Mouse (Mus musculus) embryonic facial prominence, embryonic 10.5 days (tissue): ENCODE data around the gene Cwc27. TPM values are rescaled to one million over a fixed set of nuclear protein-coding genes. Genes with fewer than 3 reads are reported as not detected.

Experiments used
- DNase-seq: peaks from one replicate; pipeline ENCODE4 v3.0.0-alpha.2; 2017; ENCODE audit warnings: low spot score
- H3K27ac ChIP-seq: fragments of 300-500 bp; sonication (generic); replicated peaks from 2 replicates; pipeline ENCODE4 v1.5.1; 2016; ENCODE audit warnings: mild to moderate bottlenecking
- H3K27me3 ChIP-seq: fragments of 300-500 bp; sonication (generic); replicated peaks from 2 replicates; pipeline ENCODE4 v1.6.1; 2016; ENCODE audit warnings: low read depth, mild to moderate bottlenecking; ENCODE audit not compliant: poor library complexity, severe bottlenecking
- H3K36me3 ChIP-seq: fragments of 300-500 bp; sonication (generic); replicated peaks from 2 replicates; pipeline ENCODE4 v1.6.1; 2016; ENCODE audit warnings: mild to moderate bottlenecking, moderate library complexity
- H3K4me1 ChIP-seq: fragments of 300-500 bp; sonication (generic); 2 replicates; pipeline ENCODE4 v1.6.1; 2016
- H3K4me3 ChIP-seq: fragments of 300-500 bp; sonication (generic); 2 replicates; pipeline ENCODE4 v1.5.1; 2016; ENCODE audit warnings: mild to moderate bottlenecking, moderate library complexity
- H3K9me3 ChIP-seq: fragments of 300-500 bp; sonication (generic); 2 replicates; pipeline ENCODE4 v1.6.1; 2016; ENCODE audit warnings: mild to moderate bottlenecking
- WGBS: fragments of 180-500 bp; shearing (Covaris S2); methylation state at CpG from one replicate; pipeline ENCODE4 v1.1.7; 2016; 5-methylcytosine and 5-hydroxymethylcytosine counted together
- polyA plus RNA-seq: library from polyadenylated mRNA; unstranded; fragments of >200 nt; fragmentation: Nextera tagmentation; extraction: Ambion mirVana; gene quantifications from 2 replicates; pipeline ENCODE4 v1.2.1, GENCODE M21; 2016

The Cwc27 gene
- polyA plus RNA-seq, 1 experiment from 2014 or later = 33.3 TPM

DNA sequence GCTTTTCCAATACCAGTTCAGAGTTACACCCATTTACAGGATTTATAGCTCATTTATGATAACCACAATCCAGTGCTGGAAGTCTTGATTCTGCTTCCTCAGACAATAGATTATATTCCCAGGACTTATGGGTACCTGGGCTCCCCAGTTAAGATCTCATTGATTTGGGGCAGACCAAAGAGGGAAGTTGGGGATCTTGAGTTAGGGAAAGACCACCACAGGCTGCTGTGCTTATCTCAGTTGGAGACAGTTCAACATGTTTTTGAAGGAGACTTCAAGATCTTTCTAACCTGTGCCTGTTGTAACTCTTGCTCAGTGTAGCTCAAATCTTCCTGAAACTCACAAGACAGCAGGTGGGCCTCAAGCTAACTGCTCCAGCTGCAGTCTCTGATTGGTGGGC is 4.2 kb upstream of the Cwc27 start:
- no peak overlapping the region for H3K27ac ChIP-seq
- H3K27me3 ChIP-seq = no peaks in the 10 kb centered on the region
- peaks cover 12% of the 10 kb centered on the region for H3K36me3 ChIP-seq
- DNase-seq = no peak
- no peak overlapping the region for H3K4me3 ChIP-seq
- peaks cover 23% of the 10 kb centered on the region for H3K4me1 ChIP-seq
- no peaks in the 10 kb centered on the region for H3K9me3 ChIP-seq

DNA sequence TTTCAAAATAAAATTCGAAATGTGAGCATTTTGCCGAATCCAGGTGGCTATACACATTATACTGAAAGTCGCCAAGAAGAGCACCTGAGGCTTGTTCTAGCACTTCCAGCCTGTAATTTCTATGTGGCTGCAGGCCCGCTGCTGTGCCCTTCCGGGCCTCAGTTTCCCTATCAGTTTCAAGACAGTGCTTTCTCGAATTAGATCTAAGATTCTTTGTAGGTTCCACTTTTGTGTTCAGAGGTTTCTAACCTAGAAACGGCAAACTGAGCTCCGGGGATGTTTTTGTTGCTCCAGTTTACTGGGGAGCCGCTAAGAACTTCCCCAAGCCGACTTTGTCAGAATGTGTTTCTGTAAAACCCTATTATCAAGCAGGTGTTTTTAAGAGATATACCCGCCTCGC is 754 bp upstream of the Cwc27 start:
- 57% methylated on average over 12 of the region's 12 CpGs for WGBS

DNA sequence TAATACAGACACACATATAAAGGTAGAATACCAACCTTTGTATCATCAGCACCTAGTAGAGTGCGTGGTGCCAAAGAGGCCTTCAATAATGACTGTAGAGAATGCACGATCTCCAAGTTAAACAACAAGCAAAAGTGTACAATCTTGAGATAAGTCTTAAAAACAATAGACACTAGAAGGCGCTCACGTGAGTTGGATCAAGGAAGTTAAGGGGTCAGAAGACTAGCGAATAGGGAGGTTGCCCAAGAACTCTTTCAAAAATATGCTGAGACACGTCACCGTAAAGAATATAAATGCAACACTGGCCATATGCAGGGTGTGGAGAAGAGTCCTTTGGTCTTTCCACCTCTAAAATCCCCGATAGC is 690 bp downstream of the Cwc27 start:
- H3K36me3 ChIP-seq = peaks cover 6% of the 10 kb centered on the region; the same call in 1 of the 2 replicates

More for the DNA sequence above, 754 bp upstream of the Cwc27 start:
- H3K4me3 ChIP-seq = peak overlapping the region; percentile 72
- H3K4me1 ChIP-seq = peaks cover 25% of the 10 kb centered on the region
- no peaks in the 10 kb centered on the region for H3K9me3 ChIP-seq
- no peaks in the 10 kb centered on the region for H3K27me3 ChIP-seq
- DNase-seq = no peak
- peak overlapping the region; percentile 99 for H3K27ac ChIP-seq
- peaks cover 6% of the 10 kb centered on the region; the same call in 1 of the 2 replicates for H3K36me3 ChIP-seq

GRCm38 (mm10) chr13:104805681-104806080 is 11.3 kb downstream of the Cwc27 start:
- 61% methylated on average over 3 of the region's 3 CpGs for WGBS
- no peak for DNase-seq

More for the DNA sequence above, 690 bp downstream of the Cwc27 start:
- H3K27me3 ChIP-seq = no peaks in the 10 kb centered on the region
- no peak for DNase-seq
- peaks cover 16% of the 10 kb centered on the region for H3K4me1 ChIP-seq
- H3K9me3 ChIP-seq = no peaks in the 10 kb centered on the region
- H3K27ac ChIP-seq = peak overlapping the region; percentile 99
- 10% methylated on average over 8 of the region's 8 CpGs for WGBS
- H3K4me3 ChIP-seq = peak overlapping the region; percentile 72

DNA sequence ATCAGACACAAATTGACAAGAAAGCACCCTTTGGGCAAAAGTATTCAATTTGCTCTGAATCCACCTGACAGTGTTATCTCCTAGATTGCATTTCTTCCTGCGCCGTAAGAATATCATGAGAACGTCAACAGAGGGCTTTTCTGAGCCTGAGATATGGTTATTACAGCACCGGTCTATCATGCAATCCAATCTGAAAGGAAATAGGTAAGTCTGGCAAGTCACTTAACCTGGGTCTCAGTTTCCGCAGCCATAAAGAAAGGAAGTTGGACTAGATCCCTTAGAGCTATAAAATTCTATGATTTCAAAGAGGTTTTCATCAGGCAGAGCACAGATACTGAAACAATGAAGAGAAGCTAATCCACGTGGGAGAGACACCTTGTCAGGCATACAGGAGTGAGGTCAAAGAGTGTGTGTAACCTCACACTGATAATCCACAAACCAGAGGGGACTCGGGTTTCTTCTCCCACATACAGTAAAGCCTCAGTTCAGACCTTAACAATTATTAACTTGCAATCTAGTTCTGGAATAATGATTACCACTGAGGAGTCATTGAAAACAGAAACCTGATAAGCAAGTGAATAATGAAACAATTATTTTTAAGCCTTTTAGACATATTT is 17.3 kb downstream of the Cwc27 start:
- H3K9me3 ChIP-seq = no peaks in the 10 kb centered on the region
- no peak overlapping the region for H3K27ac ChIP-seq
- 88% methylated on average over 7 of the region's 7 CpGs for WGBS
- peaks cover 52% of the 10 kb centered on the region for H3K36me3 ChIP-seq
- no peak for DNase-seq
- H3K4me3 ChIP-seq = no peak overlapping the region
- no peaks in the 10 kb centered on the region for H3K4me1 ChIP-seq
- no peaks in the 10 kb centered on the region for H3K27me3 ChIP-seq

More at GRCm38 (mm10) chr13:104805681-104806080, 11.3 kb downstream of the Cwc27 start:
- peaks cover 46% of the 10 kb centered on the region for H3K36me3 ChIP-seq
- no peaks in the 10 kb centered on the region for H3K4me1 ChIP-seq
- H3K4me3 ChIP-seq = no peak overlapping the region
- no peaks in the 10 kb centered on the region for H3K27me3 ChIP-seq
- no peaks in the 10 kb centered on the region for H3K9me3 ChIP-seq
- no peak overlapping the region for H3K27ac ChIP-seq

- H3K4me3 ChIP-seq = no peak overlapping the region
- no peak overlapping the region for H3K27ac ChIP-seq
- no peaks in the 10 kb centered on the region for H3K9me3 ChIP-seq
- no peak for DNase-seq
- peaks cover 52% of the 10 kb centered on the region for H3K36me3 ChIP-seq
- H3K27me3 ChIP-seq = no peaks in the 10 kb centered on the region
- 93% methylated on average over 8 of the region's 8 CpGs for WGBS
- no peaks in the 10 kb centered on the region for H3K4me1 ChIP-seq
Measured at GRCm38 (mm10) chr13:104799067-104799466, 17.9 kb downstream of the Cwc27 start.

DNA sequence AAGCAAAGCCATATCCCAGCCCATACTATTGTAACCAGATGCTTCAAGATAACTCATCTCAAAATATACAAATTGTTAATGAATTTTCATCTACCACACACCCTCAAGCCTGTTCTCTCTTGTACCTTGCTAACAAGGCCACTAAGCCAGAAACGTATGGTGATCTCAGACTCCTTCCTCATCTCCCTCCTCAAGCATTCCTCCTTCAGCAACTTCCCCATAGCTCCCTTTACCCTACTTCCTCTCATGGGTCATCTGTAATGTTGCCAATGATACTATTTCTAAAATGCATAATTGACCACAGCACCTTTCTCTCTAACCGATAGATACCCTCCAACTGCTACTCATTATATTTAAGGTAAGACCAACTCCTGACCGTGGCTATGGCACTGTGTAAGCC is 22.5 kb downstream of the Cwc27 start:
- no peak overlapping the region for H3K27ac ChIP-seq
- 89% methylated on average over 3 of the region's 3 CpGs for WGBS
- no peaks in the 10 kb centered on the region for H3K4me1 ChIP-seq
- H3K36me3 ChIP-seq = peaks cover 35% of the 10 kb centered on the region
- H3K4me3 ChIP-seq = no peak overlapping the region
- H3K27me3 ChIP-seq = no peaks in the 10 kb centered on the region
- DNase-seq = no peak
- no peaks in the 10 kb centered on the region for H3K9me3 ChIP-seq

DNA sequence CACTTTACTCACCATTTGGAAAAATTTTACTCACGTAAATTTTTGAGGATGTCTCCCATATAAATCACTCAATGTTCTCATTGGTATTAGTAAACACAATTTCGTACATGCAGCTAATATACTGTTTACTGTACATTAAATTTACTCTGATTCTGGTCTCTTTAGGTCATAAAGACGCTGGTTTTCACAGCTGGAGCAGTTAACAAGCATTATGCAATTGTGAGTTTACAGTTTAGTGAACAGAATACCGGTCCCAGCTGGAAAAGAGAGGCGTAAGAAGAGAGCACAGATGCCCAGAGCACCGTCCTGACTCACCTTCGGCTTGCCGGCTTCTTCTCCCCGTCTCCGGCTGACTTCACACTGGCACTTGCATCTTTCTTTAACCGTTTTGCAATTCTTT is 24.8 kb downstream of the Cwc27 start, which contains the start of gene Srek1ip1:
TSS of gene Srek1ip1 (plus strand) at position 301 of the 400 bp plus-strand sequence.
- H3K4me1 ChIP-seq = no peaks in the 10 kb centered on the region
- WGBS = 92% methylated on average over 11 of the region's 11 CpGs
- H3K4me3 ChIP-seq = no peak within 1 kb of the TSS
- no peaks in the 10 kb centered on the region for H3K9me3 ChIP-seq
- H3K27ac ChIP-seq = no peak within 1 kb of the TSS
- H3K36me3 ChIP-seq = peaks cover 38% of the 10 kb centered on the region
- DNase-seq = no peak
- no peaks in the 10 kb centered on the region for H3K27me3 ChIP-seq

DNA sequence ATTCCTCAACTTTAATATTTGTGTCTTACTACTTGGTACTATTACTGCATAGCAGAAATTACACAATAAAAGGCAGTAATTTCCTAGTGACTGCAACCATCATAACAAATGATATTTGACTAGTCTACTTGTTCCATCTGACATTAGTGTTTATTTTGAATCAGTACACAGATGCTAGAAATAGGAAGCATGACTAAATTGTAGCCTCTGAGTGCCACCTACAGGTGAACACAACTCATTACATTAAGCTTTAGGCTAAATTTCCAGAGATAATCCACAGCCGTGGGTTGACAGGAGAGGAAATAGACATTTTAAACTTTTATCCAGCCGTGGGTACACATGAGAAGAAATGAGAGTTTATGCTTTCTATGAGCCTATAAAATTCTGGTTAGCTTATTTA is 27.3 kb downstream of the Cwc27 start:
- H3K27ac ChIP-seq = no peak overlapping the region
- no peak for DNase-seq
- 25% methylated on average over 2 of the region's 2 CpGs for WGBS
- H3K36me3 ChIP-seq = peaks cover 42% of the 10 kb centered on the region
- no peaks in the 10 kb centered on the region for H3K27me3 ChIP-seq
- no peaks in the 10 kb centered on the region for H3K4me1 ChIP-seq
- no peaks in the 10 kb centered on the region for H3K9me3 ChIP-seq
- H3K4me3 ChIP-seq = no peak overlapping the region

GRCm38 (mm10) chr13:104787260-104787659 is 29.7 kb downstream of the Cwc27 start:
- Histone ChIP-seq H3K4me3 (no peak overlapping the region), H3K36me3 (peaks cover 54% of the 10 kb centered on the region), H3K27ac (no peak overlapping the region), H3K9me3 (peaks cover 4% of the 10 kb centered on the region; the same call in 1 of the 2 replicates), H3K4me1 (no peaks in the 10 kb centered on the region), H3K27me3 (no peaks in the 10 kb centered on the region)
- 95% methylated on average over 4 of the region's 4 CpGs for WGBS
- DNase-seq = no peak

GRCm38 (mm10) chr13:104779104-104779670 is 37.8 kb downstream of the Cwc27 start:
- Histone ChIP-seq H3K4me3 (no peak overlapping the region), H3K36me3 (peaks cover 24% of the 10 kb centered on the region), H3K4me1 (no peaks in the 10 kb centered on the region), H3K27me3 (no peaks in the 10 kb centered on the region), H3K9me3 (peaks cover 5% of the 10 kb centered on the region; the same call in 1 of the 2 replicates), H3K27ac (no peak overlapping the region)
- WGBS = 75% methylated on average over 1 of the region's 1 CpGs
- DNase-seq = no peak

DNA sequence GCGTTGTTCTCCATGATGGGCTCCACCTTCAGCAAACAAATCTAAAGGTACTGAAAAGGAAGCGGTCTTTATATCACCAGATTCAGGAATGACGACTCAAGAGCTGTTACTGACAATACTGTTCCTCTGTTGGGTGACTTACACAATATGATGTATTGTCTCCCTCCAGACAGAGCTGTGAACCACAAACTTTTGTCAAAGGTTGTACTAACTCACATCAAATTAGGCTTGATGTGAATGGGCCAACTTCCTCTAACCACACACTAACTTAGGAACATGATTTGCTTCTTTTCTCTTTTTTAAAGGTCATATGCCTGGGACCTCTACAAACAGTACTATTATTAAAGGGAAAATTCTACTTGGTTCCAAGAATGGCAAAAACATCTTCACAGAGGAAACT is 53.7 kb downstream of the Cwc27 start:
- H3K4me1 ChIP-seq = no peaks in the 10 kb centered on the region
- H3K27me3 ChIP-seq = no peaks in the 10 kb centered on the region
- H3K4me3 ChIP-seq = no peak overlapping the region
- H3K36me3 ChIP-seq = no peaks in the 10 kb centered on the region
- no peak overlapping the region for H3K27ac ChIP-seq
- no peak for DNase-seq
- 79% methylated on average over 3 of the region's 3 CpGs for WGBS
- H3K9me3 ChIP-seq = no peaks in the 10 kb centered on the region

DNA sequence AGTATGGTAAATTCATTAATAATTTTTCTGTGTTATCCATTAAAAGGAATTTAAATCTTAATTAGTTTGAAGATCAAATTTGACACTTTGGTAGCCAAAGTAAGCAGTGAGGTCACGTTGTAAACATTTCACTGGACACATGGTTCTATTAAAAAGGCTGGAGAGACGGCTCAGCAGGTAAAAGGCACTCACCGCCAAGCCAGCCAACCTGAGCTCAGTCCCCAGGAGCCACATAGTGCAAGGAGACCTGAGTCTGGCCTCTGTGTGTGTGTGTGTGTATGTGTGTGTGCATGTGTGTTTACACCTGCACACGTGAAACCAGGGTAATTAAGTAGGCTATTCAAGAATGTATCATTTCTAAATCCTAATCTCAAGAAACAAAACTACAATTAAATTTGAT is 54.5 kb downstream of the Cwc27 start:
- no peak overlapping the region for H3K27ac ChIP-seq
- DNase-seq = no peak
- no peaks in the 10 kb centered on the region for H3K4me1 ChIP-seq
- no peak overlapping the region for H3K4me3 ChIP-seq
- H3K36me3 ChIP-seq = no peaks in the 10 kb centered on the region
- no peaks in the 10 kb centered on the region for H3K27me3 ChIP-seq
- no peaks in the 10 kb centered on the region for H3K9me3 ChIP-seq
- WGBS = 92% methylated on average over 4 of the region's 4 CpGs
